Mouse (Mus musculus) lung, postnatal 4 days (tissue): ENCODE results near the gene Mfap2.

Experiments used
- DNase-seq, 2 experiments: peaks; one replicate each; pipeline ENCODE4 v3.0.0; 2021

Gene Mfap2

DNA sequence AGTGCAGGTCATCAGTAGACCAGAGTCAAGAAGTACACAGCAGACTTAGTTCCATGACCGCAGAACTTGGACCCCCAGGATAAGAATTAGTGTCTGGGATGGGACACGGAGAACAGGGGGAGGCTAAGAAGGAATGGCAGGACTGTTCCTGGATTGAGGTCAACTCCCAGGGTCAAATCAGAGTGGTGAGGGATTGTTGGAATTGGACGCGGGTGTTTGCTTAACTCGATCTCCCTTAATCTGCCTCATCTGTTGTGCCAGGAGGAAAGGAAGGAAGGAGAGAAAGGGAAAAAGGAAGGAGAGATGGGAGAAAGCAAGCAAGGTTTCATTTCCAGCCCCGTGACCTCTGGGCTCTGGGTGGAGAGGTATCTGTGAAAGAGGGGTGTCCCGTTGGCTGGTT lies at the start of gene Mfap2:
Gene Mfap2 (plus strand): TSS at position 301 of the 400 bp plus-strand sequence.
- DNase-seq, result no peak

DNA sequence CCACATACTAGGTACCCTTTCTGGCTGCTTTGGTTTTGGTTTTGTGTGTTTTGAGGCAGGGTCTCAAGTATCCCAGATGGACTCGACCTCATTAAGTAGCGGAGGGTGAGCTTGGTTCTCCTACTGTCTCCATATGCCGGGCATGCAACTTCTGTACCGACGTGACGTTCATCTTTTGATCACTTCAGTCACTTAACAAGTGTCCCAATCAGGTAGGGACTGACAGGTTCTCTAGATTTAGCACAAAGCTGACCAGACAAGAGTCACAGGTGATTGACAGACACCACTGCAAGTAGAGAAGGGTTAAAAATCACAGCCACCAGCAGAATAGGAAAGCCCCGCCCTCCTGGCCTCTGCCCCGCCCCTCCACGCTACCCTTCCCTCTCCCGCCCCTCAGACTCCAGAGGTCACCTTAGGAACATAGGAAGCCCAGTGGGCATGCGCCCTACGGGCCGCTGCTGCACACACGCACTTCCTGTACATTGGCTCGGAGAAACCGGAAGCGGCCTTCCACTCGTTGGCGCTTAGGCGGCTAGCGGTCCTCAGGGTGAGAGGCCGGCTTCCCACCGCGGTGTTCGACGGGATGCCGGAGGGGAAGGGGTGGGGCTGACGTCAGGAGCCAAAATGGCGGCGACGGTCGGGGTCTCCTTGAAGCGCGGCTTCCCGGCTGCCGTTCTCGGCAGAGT lies 49.3 kb upstream of the Mfap2 start, which contains the start of gene Sdhb:
Gene Sdhb (plus strand): TSS at position 423 of the 686 bp plus-strand sequence.
- DNase-seq, result peak; percentile 96 to 99

DNA sequence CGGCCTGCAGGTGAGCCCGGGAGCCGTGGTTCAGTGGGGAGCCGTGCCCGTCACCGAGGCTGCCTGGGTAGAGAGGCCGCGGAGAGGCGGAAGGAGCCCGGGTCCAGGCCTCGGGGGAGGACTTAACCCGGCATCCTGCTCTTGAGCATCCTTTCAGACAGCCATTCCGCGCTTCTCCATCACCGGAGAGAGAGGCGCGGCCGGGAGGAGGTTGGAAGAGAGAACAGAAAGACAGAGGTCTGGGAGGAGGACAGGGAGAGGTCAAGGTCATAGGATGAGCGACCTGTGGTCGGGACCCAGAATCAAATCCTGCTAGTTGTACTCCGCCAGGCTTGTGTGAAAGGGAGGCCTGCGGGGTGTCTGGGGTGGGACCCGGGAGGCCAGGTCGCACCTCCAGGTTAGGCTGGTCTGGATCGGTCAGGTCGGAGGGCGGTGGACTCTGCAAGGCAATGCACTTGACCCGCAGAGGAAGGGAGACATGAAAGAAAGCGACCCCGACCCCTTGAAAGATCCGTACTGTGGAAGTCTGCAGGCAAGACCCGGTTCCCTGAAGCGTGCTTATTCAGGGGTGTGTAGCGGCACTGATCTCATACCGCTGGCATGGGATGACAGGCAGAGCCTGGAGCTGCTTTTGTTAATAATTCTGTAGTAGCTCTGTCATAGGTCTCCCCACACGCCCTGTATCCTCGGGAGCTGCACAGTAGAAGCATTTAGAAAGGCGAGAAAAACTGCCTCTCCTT lies 48.6 kb upstream of the Mfap2 start:
- DNase-seq, result no peak

DNA sequence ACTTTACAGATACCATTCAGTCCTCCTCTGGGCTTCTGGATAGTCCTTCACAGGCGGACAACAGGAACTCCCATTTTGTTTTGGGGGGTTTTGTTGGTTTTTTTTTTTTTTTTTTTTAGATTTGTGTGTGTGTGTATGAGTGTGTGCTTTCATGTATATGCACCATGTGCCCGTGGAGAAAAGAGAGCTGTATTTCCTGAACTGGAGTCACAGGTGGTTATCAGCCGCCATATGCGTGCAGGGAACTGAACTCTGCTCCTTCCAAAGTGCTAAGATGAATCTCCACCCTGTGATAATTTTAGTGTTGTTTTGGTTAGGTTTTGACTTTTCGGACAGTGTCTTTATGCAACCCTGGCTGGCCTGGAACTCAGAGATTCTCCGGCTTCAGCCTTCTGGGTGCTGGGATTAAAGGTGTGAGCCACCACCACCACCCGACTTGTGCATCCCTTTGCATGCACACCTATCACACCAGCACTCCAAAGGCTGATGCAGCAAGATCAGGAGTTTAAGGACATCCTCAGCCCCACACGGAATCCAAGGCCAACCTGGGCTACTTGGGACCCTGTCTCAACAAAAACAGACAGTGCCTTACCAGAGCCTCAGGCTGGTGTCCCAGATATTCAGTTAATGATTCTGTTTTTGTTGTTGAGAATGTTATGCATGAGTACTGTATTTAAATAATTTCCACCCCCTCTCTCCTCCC lies 47.9 kb upstream of the Mfap2 start:
- no peak for DNase-seq

DNA sequence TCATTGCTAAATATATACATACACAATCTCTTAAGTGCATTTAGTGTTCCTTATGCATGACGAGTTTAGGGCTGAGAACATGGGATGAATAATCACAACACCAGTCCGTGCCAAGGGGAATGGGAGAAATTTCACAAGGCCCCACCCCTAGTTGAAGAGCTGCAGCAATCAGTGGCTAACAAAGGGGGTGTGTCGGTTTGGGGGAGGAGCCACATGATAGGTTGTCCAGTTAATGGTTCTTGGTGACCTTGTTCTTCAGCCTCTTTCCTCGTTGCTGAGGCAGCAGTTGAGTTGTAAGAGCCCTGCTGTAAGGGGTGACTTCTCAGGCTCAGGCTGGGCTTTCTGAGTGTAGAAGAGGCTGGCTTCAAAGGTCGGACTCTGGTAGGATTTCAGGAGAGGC lies 47.3 kb upstream of the Mfap2 start:
- peak; percentile 64 to 65 for DNase-seq

DNA sequence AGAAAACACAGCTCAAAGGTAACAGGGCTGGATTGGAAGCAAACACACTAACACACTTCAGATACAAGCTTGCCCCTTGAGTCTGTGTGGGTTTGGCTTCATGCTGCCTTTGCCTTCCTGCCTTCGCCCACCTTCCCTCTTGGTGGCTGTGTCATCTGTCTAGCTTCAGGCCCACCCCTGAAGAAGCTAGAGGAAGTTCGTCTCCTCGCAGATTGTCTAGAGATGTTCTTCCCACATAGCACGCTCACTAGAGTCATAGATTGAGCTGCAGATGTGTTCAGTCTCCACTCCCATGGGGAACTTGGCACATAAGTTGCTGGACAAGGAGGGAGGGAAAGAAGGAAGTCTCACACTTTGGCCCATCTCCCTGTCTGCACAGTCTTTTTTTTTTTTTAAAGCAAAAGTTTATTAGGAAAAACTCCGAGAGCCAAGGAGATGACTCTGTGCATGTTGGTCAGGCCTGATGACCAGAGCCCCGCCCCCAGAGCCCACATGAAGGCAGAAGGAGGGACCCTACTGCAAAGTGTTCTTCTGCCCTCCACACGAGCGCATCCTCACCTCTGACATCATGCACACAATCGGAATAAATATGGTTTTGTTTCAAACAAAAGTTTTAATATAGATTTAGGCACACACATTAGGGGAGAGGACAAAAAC lies 46.1 kb upstream of the Mfap2 start:
- DNase-seq, result peak in 1 of 2 experiments; percentile 40

DNA sequence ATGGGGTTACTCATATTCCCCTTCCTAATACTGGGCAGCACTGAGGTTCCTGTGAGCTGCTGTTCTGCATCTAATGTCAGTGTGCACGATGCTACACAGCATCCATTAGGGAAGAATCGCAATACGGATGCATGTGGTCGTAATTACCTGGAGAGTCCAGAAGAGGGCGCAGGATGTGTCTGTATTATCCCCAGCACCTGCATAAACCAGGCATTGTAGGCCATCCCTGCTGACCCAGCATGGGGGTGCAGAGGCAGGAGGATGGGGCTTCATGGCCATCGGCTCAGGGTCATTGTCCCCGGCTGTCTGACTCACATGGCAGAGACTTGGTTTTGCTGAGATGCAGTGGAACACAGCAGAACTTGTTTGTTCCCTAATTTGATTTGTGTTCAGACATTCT lies 45.6 kb upstream of the Mfap2 start:
- DNase-seq, result peak; percentile 62 to 81

DNA sequence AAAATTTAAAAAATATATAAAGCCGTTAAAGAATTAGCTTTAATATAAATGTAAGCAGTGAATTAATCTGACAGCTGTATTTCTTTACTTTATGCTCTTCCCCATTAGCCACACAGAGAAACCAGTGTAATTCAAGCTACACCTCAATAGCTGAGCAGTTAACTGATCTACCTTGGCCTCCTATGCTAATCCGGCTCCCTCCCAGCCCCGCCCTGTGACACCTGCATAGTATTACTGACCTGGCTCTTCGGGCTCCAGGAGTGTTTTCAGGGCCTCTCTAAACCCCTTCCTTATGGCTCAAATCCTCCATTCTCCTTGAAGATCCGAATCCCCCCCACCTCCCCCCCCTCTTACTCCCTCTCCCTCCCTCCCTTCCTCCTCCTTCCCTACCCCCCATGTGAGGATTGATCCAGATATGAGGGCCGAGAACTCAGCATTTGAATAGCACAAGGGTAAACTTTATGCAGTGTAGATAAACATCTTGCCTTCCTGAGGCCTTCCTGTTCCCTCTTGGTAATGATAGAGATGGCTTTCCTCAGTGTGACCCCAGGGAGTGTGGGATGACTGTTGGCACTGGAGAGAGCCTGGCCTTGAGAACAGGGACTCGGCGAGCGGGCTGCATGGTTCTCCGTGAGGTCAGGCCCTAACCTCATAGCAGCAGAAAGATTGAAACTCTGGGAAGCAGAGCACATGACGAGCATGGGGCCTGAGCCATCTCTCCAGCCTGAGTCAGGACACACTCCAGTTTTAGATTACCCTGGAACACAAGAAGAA lies 42.6 kb upstream of the Mfap2 start:
- DNase-seq, result peak in 1 of 2 experiments; percentile 30

DNA sequence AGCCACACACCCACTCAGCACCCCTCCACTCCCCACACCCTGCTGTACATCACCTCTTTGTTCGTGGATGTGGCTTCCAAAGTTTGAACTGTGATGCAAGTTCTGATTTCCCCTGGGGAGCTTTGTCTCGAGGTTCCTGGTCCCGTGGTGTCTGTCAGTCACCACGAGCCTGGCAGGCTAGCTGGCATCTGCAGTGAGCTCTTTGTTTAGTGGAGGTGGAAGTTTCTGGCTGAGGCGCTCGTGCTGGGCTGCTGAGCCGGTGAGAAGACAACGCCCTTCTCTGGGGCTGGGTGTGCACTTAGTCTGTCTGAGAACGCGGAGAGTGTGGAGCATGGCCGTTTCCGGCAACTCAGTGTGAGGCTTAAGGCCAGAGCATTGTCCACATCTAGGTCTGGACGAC lies 38.5 kb upstream of the Mfap2 start:
- peak in 1 of 2 experiments; percentile 22 for DNase-seq

DNA sequence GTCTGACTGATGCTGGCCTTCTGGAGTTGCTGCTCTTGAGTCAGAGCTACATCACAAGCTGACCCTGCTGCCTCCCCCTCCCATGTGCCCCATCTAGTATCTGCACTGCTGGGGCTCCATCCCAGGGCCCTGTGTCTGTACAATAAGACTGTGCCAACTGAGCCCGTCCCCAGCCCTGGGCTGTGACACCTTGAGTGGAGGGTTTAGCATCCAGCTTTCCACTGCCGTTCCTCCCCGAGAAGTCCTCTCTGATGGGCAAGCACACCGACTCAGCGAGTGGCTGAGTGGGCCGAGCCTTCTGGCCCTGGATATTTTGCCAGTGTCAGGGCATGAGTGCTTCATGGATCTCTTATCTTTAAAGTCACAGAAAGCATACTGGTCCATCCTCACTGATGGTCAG lies 35.8 kb upstream of the Mfap2 start:
- no peak for DNase-seq

DNA sequence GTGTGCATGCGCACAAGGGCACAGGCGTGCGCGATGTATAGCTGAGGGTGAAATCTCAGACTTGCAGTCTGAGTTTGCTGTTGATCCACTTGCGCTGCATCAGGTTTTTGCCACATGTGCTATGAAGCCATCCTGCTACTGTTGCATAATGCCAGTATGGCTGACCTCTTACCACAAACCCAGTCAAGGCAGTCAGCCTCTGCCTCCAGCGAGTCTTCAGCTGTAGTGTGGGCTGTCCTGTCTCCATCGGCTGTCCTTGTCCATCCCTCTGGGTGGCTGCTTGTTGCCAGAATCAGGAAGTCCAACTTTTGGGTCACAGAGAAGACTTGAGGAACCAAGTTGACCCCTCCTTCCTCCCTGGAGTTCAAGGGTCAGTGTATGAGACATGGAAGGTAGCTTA lies 34.9 kb upstream of the Mfap2 start:
- DNase-seq, result peak in 1 of 2 experiments; percentile 37

DNA sequence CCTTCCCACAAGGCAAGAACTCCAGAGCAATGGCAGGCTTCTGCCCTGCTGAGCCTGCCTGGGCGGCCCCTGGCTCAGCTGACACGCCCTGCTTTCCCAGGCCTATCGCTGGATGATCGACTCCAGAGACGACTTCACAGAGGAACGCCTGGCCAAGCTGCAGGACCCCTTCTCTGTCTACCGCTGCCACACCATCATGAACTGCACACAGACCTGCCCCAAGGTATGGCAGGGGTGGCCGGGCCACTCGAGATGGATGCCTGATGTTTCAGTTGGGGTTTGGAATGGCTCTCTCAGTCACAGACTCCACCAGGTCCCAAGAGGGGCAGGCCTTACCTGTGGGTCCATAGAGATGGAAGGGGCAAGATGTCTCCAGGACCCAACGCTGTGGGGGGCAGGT lies 32.9 kb upstream of the Mfap2 start:
- peak in 1 of 2 experiments; percentile 4 for DNase-seq

DNA sequence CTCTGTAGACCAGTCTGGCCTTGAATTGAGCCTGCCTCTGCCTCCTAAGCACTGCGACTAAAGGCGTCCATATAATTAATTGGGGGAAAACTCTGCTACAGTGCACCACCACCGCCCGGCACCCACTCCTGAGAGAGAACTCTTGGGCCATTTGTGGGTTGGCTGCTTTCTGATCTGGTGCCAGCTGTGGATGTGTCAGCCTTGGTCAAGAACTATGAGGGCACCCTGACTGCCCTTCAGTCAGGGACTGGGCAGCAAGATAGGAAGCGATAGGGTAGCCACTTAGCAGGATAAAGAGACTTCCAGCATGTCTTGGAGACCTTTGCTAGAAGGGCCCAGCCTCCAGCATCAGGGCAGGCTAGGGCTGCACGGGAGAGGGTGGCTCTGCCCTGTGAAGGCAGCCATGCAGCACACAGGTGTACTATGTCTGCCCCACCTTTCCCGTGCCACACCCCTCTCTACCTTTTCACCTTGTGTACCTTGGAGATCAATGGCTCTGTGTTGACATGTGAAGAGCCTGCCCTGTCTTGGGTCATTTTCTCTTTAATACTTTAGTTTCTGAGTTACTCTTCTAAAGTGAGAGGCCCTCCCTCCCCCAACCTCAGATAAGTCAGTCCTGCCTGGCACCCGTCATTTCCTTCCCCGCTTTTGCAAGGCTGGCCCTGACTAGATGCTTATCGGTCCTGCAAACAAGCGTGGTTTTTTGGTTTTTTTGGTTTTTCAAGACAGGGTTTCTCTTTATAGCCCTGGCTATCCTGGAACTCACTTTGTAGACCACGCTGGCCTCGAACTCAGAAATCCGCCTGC lies 32.1 kb upstream of the Mfap2 start:
- DNase-seq, result no peak

DNA sequence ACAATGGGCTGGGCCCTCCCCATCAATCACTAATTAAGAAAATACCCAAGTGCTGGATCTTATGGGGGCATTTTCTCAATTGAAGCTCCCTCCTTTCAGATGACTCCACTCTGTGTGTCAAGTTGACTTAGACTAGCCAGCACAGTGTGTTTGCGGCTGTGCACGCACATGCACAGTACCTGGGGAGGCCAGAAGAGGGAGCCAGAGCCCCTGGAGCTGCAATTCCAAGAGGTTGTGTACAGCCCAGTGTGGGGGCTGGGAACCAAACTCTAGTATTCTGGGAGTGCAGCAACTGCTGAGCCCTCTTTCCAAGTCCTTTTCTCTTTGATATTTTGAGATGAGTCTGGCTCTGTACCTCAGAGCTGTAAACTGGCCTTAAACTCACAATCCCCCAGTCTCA lies 28.6 kb upstream of the Mfap2 start:
- DNase-seq, result no peak

DNA sequence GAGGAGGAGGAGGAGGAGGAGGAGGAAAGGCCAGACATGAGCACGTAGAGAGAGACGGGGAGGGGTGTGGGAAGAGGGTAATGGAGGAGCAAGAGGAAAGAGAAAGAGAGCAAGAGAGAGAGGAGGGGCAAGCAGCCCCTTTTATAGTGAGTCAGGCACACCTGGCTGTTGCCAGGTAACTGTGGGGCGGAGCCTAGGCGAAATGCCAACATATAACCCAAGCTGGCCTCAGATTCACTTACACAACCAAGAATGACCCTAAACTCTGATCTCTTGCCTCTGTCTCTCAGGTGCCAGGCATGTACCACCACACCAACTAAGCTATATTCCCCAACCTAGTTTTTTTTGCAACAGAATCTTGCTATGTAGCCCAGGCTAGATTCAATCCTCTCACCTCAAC lies 27.4 kb upstream of the Mfap2 start:
- DNase-seq, result no peak

DNA sequence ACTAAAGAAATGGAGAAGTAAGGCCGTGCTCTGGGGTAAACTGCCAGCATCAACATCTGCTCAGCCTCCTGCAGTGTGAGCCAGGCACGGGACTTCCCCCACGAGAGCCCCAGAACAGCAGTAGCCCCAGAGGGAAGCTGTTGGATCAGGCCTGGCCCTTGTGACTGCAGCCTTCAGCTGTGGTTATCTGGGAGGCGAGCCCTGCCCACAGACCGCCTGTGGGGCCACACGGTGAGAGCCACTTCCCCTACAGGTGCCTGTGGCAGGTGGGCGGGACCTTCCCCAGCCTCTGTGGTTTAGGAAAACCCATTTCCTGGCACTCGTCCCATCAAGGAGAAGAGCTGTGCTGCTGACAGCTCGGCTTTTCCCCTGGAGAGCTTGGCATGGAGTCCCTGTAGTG lies 26.8 kb upstream of the Mfap2 start:
- DNase-seq, result peak; percentile 77 to 86

DNA sequence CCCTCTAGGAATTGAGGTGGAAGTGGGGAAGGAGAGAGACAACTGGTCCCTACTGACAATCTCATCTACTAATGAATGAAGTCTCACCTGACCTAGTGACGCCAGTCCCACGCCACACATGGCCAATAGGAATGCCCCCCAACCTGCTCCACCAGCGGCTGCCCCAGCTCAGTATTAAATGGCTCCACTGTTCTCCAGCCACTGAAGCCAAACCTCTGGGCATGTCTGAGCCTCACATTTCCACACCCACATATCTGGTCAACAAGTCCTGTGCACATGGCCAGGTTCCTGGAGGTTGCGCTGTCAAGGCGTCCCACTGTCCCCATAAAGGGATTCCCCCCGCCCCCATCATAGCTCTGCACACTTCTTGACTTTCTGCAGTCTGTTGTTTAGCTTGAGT lies 25.7 kb upstream of the Mfap2 start:
- DNase-seq, result no peak

DNA sequence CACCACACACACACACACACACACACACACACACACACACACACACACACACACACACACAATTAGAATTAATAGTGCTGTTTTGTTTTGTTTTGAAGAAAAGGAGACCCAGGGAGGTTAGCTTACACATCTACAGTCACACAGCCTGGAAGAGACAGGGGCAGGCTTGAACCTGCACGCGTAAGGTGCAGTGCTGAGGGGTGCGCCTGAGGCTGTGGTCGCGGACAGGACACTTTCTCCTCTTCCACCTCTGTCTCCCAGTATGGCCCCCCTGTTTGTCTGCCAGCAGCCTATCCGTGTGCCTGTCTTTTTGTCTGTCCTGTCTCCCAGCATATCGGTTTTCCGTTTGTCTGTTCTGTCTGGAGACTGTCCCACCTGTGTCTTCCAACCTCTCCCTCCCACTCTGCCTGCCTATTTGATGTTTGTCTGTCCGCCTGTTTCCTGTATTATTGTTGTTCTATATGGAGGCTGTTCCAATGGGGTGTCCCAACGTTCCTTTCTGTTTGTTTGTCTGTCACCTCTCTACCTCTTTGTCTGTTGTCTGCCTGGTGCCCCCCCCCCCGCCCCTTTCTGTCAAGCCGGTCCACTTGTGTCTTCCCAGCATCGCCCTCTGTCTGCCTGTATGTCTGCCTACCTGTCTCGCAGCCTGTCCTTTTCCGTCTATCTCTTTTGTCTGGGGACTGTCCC lies 24.1 kb upstream of the Mfap2 start:
- no peak for DNase-seq

DNA sequence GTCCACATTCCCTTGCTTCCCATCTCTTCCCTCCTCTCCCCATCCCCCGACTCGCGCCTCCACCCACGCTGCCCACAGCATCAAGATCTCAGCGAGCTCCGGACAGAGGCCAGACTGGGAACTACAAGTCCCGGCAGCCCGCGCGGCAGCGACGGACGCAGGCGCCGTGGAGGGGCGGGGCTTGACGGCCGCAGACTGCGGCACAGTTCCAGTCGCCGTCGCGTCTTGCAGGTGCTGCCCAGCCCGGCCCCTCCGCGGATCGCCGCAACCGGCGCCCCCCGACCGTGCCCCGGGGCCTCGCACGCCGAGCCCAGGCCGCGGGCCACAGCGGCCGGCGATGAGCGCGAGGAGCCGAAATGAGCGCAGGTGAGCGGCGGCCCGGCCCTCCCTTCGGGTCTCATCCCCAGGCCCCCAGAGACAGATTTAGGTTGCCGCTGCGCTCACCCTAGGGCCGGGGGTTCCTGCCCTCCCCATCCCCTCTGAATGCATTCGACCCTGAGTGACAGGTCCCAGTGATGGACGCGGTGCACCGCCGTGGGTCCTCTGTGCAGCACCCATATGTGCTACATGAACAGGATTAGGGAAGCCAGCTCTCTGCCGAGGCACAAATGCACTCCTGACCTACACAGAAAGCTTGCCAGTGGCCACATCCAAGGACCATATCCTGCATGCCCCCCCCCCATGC lies 23.4 kb upstream of the Mfap2 start, which contains the start of gene Atp13a2:
Gene Atp13a2 (plus strand): TSS at position 163 of the 685 bp plus-strand sequence.
- DNase-seq, result peak; percentile 92 to 93

DNA sequence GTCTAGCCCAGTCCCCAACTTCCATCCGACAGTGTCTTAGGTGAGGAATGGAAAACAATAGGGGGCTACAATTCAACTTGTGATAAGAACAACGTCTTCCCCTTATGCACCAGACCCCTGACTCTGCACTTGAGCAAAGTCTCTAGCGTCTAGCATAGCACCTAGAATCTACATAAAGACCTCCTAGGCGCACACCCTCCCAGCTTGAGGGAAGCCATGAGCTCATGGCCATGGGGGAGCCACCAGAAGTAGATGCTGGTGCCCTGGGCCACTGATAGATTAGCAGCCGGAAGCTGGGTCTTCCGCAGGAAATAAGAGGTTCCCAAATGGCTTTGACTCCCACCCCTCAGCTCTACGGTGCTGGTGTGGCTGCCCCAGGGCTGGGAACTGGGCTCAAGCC lies 22.7 kb upstream of the Mfap2 start:
- DNase-seq, result no peak
